Mouse (Mus musculus): ENCODE data around the gene 4931409K22Rik. TPM values are rescaled to one million over a fixed set of nuclear protein-coding genes. Genes with fewer than 3 reads are reported as not detected.

The 4931409K22Rik gene
- polyA plus RNA-seq, 1 experiment: not detected

DNA sequence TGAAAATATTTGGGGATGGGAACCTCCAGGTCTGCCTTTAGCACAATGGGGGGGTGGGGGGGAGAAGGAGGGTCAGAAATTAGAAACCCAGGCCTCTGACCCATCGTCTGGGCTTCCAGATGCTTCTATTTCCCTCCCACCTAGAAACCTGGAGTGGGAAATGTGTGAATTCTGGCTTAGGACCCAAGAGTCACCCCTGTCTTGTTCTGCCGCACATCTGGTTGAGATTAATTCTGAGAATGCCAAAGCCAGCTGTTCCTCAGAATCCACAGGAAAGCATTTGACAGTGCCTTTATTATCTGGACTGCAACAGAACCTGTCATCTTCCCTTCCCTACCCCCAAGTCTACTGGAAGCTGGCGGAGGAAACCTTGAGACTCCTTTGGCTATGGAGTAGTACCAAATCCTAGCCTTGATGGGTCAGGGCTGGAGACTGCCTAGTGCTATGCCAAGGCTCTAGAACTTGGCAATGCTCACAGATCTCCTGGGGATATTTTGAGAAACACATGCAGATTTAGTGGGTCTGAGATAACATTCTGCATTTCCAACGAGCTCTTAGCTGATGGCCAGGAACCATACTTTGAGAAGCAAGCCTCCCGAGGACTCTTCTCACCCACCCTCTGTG is 2.9 kb downstream of the 4931409K22Rik start:
- H3K9me3 ChIP-seq (replicated peaks; ENCODE audit: control insufficient read depth, insufficient read depth, low read length, poor library complexity, severe bottlenecking): no peaks in the 10 kb centered on the region
- peaks cover 4% of the 10 kb centered on the region for H3K4me1 ChIP-seq (ENCODE audit: control insufficient read depth, insufficient read depth, low read length)
- H3K4me3 ChIP-seq (ENCODE audit: low read depth, low read length): no peak overlapping the region
- TF ChIP-seq EP300 (IDR thresholded peaks at IDR 0.05; ENCODE audit: insufficient read depth, low read depth, low read length): no peak
- no peak for TF ChIP-seq POLR2A (IDR thresholded peaks at IDR 0.05; ENCODE audit: insufficient read depth, low read length)
- TF ChIP-seq CTCF (IDR thresholded peaks at IDR 0.05; ENCODE audit: low read depth, low read length): no peak
- H3K27me3 ChIP-seq (ENCODE audit: control insufficient read depth, insufficient read depth, low read length, poor library complexity, severe bottlenecking): no peaks in the 10 kb centered on the region
- no peak overlapping the region for H3K27ac ChIP-seq (ENCODE audit: insufficient read depth, low read length)
- no peaks in the 10 kb centered on the region for H3K36me3 ChIP-seq (ENCODE audit: control insufficient read depth, insufficient read depth, low read length, poor library complexity, severe bottlenecking)
- no peak overlapping the region for H3K9ac ChIP-seq (ENCODE audit: low read depth, poor library complexity, severe bottlenecking)

GRCm38 (mm10) chr5:24551317-24551688 is 5.3 kb downstream of the 4931409K22Rik start:
- Histone ChIP-seq H3K4me3 (ENCODE audit: low read depth, low read length) (peak overlapping the region; percentile 32; the same call in 1 of the 2 replicates), H3K27ac (ENCODE audit: insufficient read depth, low read length) (no peak overlapping the region), H3K27me3 (ENCODE audit: control insufficient read depth, insufficient read depth, low read length, poor library complexity, severe bottlenecking) (no peaks in the 10 kb centered on the region), H3K9me3 (replicated peaks; ENCODE audit: control insufficient read depth, insufficient read depth, low read length, poor library complexity, severe bottlenecking) (no peaks in the 10 kb centered on the region), H3K9ac (ENCODE audit: low read depth, poor library complexity, severe bottlenecking) (peak overlapping the region; percentile 30; the same call in 1 of the 2 replicates), H3K4me1 (ENCODE audit: control insufficient read depth, insufficient read depth, low read length) (peaks cover 4% of the 10 kb centered on the region), H3K36me3 (ENCODE audit: control insufficient read depth, insufficient read depth, low read length, poor library complexity, severe bottlenecking) (no peaks in the 10 kb centered on the region)
- TF ChIP-seq EP300 (IDR thresholded peaks at IDR 0.05; ENCODE audit: insufficient read depth, low read depth, low read length) (no peak), CTCF (IDR thresholded peaks at IDR 0.05; ENCODE audit: low read depth, low read length) (no peak), POLR2A (IDR thresholded peaks at IDR 0.05; ENCODE audit: insufficient read depth, low read length) (no peak)

- H3K4me1 ChIP-seq (ENCODE audit: control insufficient read depth, insufficient read depth, low read length): peaks cover 4% of the 10 kb centered on the region
- peak overlapping the region; percentile 32; the same call in 1 of the 2 replicates for H3K4me3 ChIP-seq (ENCODE audit: low read depth, low read length)
- no peak overlapping the region for H3K27ac ChIP-seq (ENCODE audit: insufficient read depth, low read length)
- H3K27me3 ChIP-seq (ENCODE audit: control insufficient read depth, insufficient read depth, low read length, poor library complexity, severe bottlenecking): no peaks in the 10 kb centered on the region
- TF ChIP-seq CTCF (IDR thresholded peaks at IDR 0.05; ENCODE audit: low read depth, low read length): no peak
- TF ChIP-seq POLR2A (IDR thresholded peaks at IDR 0.05; ENCODE audit: insufficient read depth, low read length): no peak
- no peak for TF ChIP-seq EP300 (IDR thresholded peaks at IDR 0.05; ENCODE audit: insufficient read depth, low read depth, low read length)
- no peaks in the 10 kb centered on the region for H3K9me3 ChIP-seq (replicated peaks; ENCODE audit: control insufficient read depth, insufficient read depth, low read length, poor library complexity, severe bottlenecking)
- peak overlapping the region; percentile 30; the same call in 1 of the 2 replicates for H3K9ac ChIP-seq (ENCODE audit: low read depth, poor library complexity, severe bottlenecking)
- no peaks in the 10 kb centered on the region for H3K36me3 ChIP-seq (ENCODE audit: control insufficient read depth, insufficient read depth, low read length, poor library complexity, severe bottlenecking)
Measured at GRCm38 (mm10) chr5:24550598-24551316, 5.9 kb downstream of the 4931409K22Rik start.

DNA sequence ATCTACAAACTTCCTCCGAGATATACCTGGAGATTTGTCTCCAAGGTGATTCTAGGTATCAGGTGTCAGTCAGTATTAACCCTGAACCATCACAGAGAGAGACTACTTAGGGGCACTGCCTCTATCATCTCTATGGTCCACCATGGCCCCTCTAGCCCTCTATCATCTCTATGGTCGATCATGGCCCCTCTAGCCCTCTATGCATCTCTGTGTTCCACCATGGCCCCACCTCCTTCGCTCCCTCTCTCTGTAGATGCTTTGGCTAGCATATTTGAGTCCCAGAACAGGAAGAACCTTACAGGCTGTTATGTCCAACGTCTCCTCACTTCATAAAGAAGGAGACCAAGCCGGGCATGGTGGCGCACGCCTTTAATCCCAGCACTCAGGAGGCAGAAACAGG is 14.0 kb downstream of the 4931409K22Rik start:
- no peak for TF ChIP-seq CTCF (IDR thresholded peaks at IDR 0.05; ENCODE audit: low read depth, low read length)
- no peak for TF ChIP-seq POLR2A (IDR thresholded peaks at IDR 0.05; ENCODE audit: insufficient read depth, low read length)
- no peak for TF ChIP-seq EP300 (IDR thresholded peaks at IDR 0.05; ENCODE audit: insufficient read depth, low read depth, low read length)
- H3K27ac ChIP-seq (ENCODE audit: insufficient read depth, low read length): no peak overlapping the region
- H3K9ac ChIP-seq (ENCODE audit: low read depth, poor library complexity, severe bottlenecking): no peak overlapping the region
- no peaks in the 10 kb centered on the region for H3K4me1 ChIP-seq (ENCODE audit: control insufficient read depth, insufficient read depth, low read length)
- no peaks in the 10 kb centered on the region for H3K9me3 ChIP-seq (replicated peaks; ENCODE audit: control insufficient read depth, insufficient read depth, low read length, poor library complexity, severe bottlenecking)
- no peaks in the 10 kb centered on the region for H3K27me3 ChIP-seq (ENCODE audit: control insufficient read depth, insufficient read depth, low read length, poor library complexity, severe bottlenecking)
- no peak overlapping the region for H3K4me3 ChIP-seq (ENCODE audit: low read depth, low read length)
- H3K36me3 ChIP-seq (ENCODE audit: control insufficient read depth, insufficient read depth, low read length, poor library complexity, severe bottlenecking): no peaks in the 10 kb centered on the region

DNA sequence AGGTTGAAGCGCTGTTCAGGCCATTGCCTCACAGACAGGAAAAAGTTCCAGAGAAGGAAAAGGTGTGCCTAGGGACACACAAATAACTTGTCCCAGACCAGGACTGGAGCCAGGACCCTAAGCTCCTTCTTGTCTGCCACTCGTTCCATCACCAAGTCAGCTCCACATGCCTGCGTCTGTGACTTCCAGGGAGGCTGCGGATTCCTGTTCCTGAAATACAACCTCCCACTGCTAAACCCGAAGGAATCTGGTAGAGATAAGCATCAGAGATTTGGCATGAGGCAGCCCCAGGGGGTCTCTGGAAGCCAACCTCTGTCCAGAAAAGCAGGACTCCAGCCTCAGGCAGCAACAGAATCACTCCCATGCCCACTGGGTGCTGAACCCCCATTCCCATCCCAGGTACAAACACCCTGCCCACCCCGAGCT is 15.5 kb downstream of the 4931409K22Rik start:
- Histone ChIP-seq H3K4me3 (ENCODE audit: low read depth, low read length) (no peak overlapping the region), H3K36me3 (ENCODE audit: control insufficient read depth, insufficient read depth, low read length, poor library complexity, severe bottlenecking) (no peaks in the 10 kb centered on the region), H3K27ac (ENCODE audit: insufficient read depth, low read length) (no peak overlapping the region), H3K27me3 (ENCODE audit: control insufficient read depth, insufficient read depth, low read length, poor library complexity, severe bottlenecking) (no peaks in the 10 kb centered on the region), H3K4me1 (ENCODE audit: control insufficient read depth, insufficient read depth, low read length) (no peaks in the 10 kb centered on the region), H3K9me3 (replicated peaks; ENCODE audit: control insufficient read depth, insufficient read depth, low read length, poor library complexity, severe bottlenecking) (no peaks in the 10 kb centered on the region), H3K9ac (ENCODE audit: low read depth, poor library complexity, severe bottlenecking) (no peak overlapping the region)
- TF ChIP-seq EP300 (IDR thresholded peaks at IDR 0.05; ENCODE audit: insufficient read depth, low read depth, low read length) (no peak), CTCF (IDR thresholded peaks at IDR 0.05; ENCODE audit: low read depth, low read length) (no peak), POLR2A (IDR thresholded peaks at IDR 0.05; ENCODE audit: insufficient read depth, low read length) (no peak)
